Mouse (Mus musculus) cortical plate, adult 2 months (tissue): Measurements from ENCODE around the gene Psmb7.

Source experiments
- CTCF ChIP-seq: fragments of 200-500 bp; IDR thresholded peaks from 2 replicates; pipeline ENCODE4 v1.5.1; 2011; ENCODE audit warnings: mild to moderate bottlenecking, control low read depth, low read length; ENCODE audit not compliant: insufficient read depth; ENCODE audit errors: extremely low read depth
- POLR2A ChIP-seq: fragments of 200-500 bp; IDR thresholded peaks from 2 replicates; pipeline ENCODE4 v1.6.1; 2011; ENCODE audit warnings: mild to moderate bottlenecking, low read length, control low read depth; ENCODE audit not compliant: insufficient read depth; ENCODE audit errors: extremely low read depth

- TF ChIP-seq CTCF (peak; percentile 74), POLR2A (no peak)
These were observed 52.0 kb downstream of the Psmb7 start for GRCm38 (mm10) chr2:38591751-38592459.
